Mouse (Mus musculus) spleen, postnatal 0 days (tissue): ENCODE results near the gene Cutal. TPM values are rescaled to one million over a fixed set of nuclear protein-coding genes. Genes with fewer than 3 reads are reported as not detected.

Experiments used
- polyA plus RNA-seq: library from polyadenylated mRNA; unstranded; fragments of >200 nt; fragmentation: Nextera tagmentation; extraction: Ambion mirVana; gene quantifications from 2 replicates; pipeline ENCODE4 v1.2.1, GENCODE M21; 2015

Cutal gene
- polyA plus RNA-seq: 0.11 and 0.19 TPM in 2 replicates

GRCm38 (mm10) chr2:34874271-34874670 is at the start of gene Cutal:
TSS of gene Cutal (plus strand) at chr2:34874396.

GRCm38 (mm10) chr2:34825827-34826459 is 48.3 kb upstream of the Cutal start, which contains the start of gene Fbxw2:
TSS of gene Fbxw2 (minus strand) at chr2:34826311.

GRCm38 (mm10) chr2:34832766-34833457 is 41.3 kb upstream of the Cutal start, which contains the start of gene Gm34653:
TSS of gene Gm34653 (plus strand) at chr2:34833007.

GRCm38 (mm10) chr2:34874816-34875345 is 685 bp downstream of the Cutal start, which contains the start of gene Psmd5:
TSS of gene Psmd5 (minus strand) at chr2:34874968.

GRCm38 (mm10) chr2:34913218-34914068 is 39.2 kb downstream of the Cutal start, which contains the start of gene Phf19:
TSS of gene Phf19 (minus strand) at chr2:34914026.

Other genes starting within 250 kb of the Cutal start
- 94.5 and 97.3 TPM in 2 replicates for gene Gapvd1, start 119.2 kb upstream of the Cutal start, polyA plus RNA-seq
- gene Hspa5, start 102.4 kb upstream of the Cutal start, polyA plus RNA-seq: 272 and 282 TPM in 2 replicates
- 34.4 and 37.5 TPM in 2 replicates for gene Rabepk, start 74.5 kb upstream of the Cutal start, polyA plus RNA-seq
- gene Fbxw2, start 48.1 kb upstream of the Cutal start, polyA plus RNA-seq: 84.0 and 84.6 TPM in 2 replicates
- not detected in 2 replicates for gene Gm34653, start 41.4 kb upstream of the Cutal start, polyA plus RNA-seq
- gene Psmd5, start 572 bp downstream of the Cutal start, polyA plus RNA-seq: 70.9 and 75.4 TPM in 2 replicates
- 3.1 and 3.4 TPM in 2 replicates for gene Phf19, start 39.6 kb downstream of the Cutal start, polyA plus RNA-seq
- 5.5 and 6.4 TPM in 2 replicates for gene Traf1, start 87.4 kb downstream of the Cutal start, polyA plus RNA-seq
- 0.17 and 0.32 TPM in 2 replicates for gene Hc, start 187.0 kb downstream of the Cutal start, polyA plus RNA-seq
- 0.47 and 0.51 TPM in 2 replicates for gene AI182371, start 227.1 kb downstream of the Cutal start, polyA plus RNA-seq
- gene Cntrl, start 235.1 kb downstream of the Cutal start, polyA plus RNA-seq: 21.1 and 24.2 TPM in 2 replicates